Mouse (Mus musculus) neutrophil, adult 5-6 weeks (primary cell): ENCODE data around the gene Fam114a1. TPM values are rescaled to one million over a fixed set of nuclear protein-coding genes. Genes with fewer than 3 reads are reported as not detected.

ENCODE experiments used
- ATAC-seq: fragments of 151-379, 151-347 bp; 2 replicates; pipeline ENCODE4 v1.8.0; 2017; ENCODE audit warnings: mild to moderate bottlenecking, moderate TSS enrichment; ENCODE audit not compliant: insufficient number of reproducible peaks, poor library complexity, low FRiP score, severe bottlenecking; ENCODE audit errors: extremely low read depth
- total RNA-seq: library from RNA; stranded (forward); fragments of 200-1000 nt; gene quantifications from 2 replicates; pipeline ENCODE4 v1.2.3, GENCODE M21; 2017

The Fam114a1 gene
- total RNA-seq, 1 experiment from 2014 or later, result 33.2 TPM

- ATAC-seq, result peak; percentile 36; the same call in 1 of the 2 replicates
These were observed 33.3 kb downstream of the Fam114a1 start for GRCm38 (mm10) chr5:65002940-65003824.

- no peak for ATAC-seq
These were observed 34.2 kb downstream of the Fam114a1 start for GRCm38 (mm10) chr5:65003946-65004535.

- no peak for ATAC-seq
These were observed 35.4 kb downstream of the Fam114a1 start for GRCm38 (mm10) chr5:65005251-65005650.

- ATAC-seq, result no peak
These were observed 36.2 kb downstream of the Fam114a1 start for GRCm38 (mm10) chr5:65006011-65006491.

GRCm38 (mm10) chr5:65011901-65012573, 42.2 kb downstream of the Fam114a1 start:
- ATAC-seq, result no peak

- ATAC-seq, result no peak
These were observed 45.6 kb downstream of the Fam114a1 start for GRCm38 (mm10) chr5:65015508-65015907.

- ATAC-seq, result peak; percentile 54
These were observed 49.2 kb downstream of the Fam114a1 start for GRCm38 (mm10) chr5:65019109-65019508.

GRCm38 (mm10) chr5:65019823-65020222, 50.0 kb downstream of the Fam114a1 start:
- ATAC-seq, result peak; percentile 55; the same call in 1 of the 2 replicates

- no peak for ATAC-seq
These were observed 52.1 kb downstream of the Fam114a1 start for GRCm38 (mm10) chr5:65022006-65022405.

- no peak for ATAC-seq
These were observed 54.8 kb downstream of the Fam114a1 start for GRCm38 (mm10) chr5:65024641-65025040.

GRCm38 (mm10) chr5:65025916-65026315, 56.0 kb downstream of the Fam114a1 start:
- peak; percentile 85 for ATAC-seq

GRCm38 (mm10) chr5:65026776-65027175, 56.9 kb downstream of the Fam114a1 start:
- ATAC-seq, result no peak

- ATAC-seq, result no peak
These were observed 58.1 kb downstream of the Fam114a1 start for GRCm38 (mm10) chr5:65028019-65028418.

GRCm38 (mm10) chr5:65036597-65036996, 66.7 kb downstream of the Fam114a1 start:
- ATAC-seq, result no peak

GRCm38 (mm10) chr5:65038305-65038704, 68.4 kb downstream of the Fam114a1 start:
- ATAC-seq, result peak; percentile 85

- ATAC-seq, result no peak
These were observed 69.1 kb downstream of the Fam114a1 start for GRCm38 (mm10) chr5:65038811-65039571.

- peak; percentile 36; the same call in 1 of the 2 replicates for ATAC-seq
These were observed 70.6 kb downstream of the Fam114a1 start for GRCm38 (mm10) chr5:65040463-65040862.

GRCm38 (mm10) chr5:65043407-65043895, 73.6 kb downstream of the Fam114a1 start:
- ATAC-seq, result no peak
